Mouse (Mus musculus) brown adipose tissue, adult 24 weeks (tissue): ENCODE measurements around the gene Prodh2. TPM values are rescaled to one million over a fixed set of nuclear protein-coding genes. Genes with fewer than 3 reads are reported as not detected.
A peak's percentile ranks its signal among the peaks of the same experiment; 100 is the strongest.

Source experiments
- H3K27ac ChIP-seq: fragments of 200-500 bp; replicated peaks from 2 replicates; pipeline ENCODE4 v1.5.1; 2012; ENCODE audit warnings: low read depth, mild to moderate bottlenecking, low read length
- H3K4me1 ChIP-seq: fragments of 200-500 bp; 2 replicates; pipeline ENCODE4 v1.6.1; 2012; ENCODE audit warnings: low read length, mixed read lengths; ENCODE audit not compliant: control insufficient read depth, insufficient read depth, insufficient read length
- H3K4me3 ChIP-seq: fragments of 200-500 bp; 2 replicates; pipeline ENCODE4 v1.5.1; 2012; ENCODE audit warnings: low read depth, mild to moderate bottlenecking, low read length, moderate library complexity; ENCODE audit not compliant: insufficient read depth
- polyA plus RNA-seq: library from polyadenylated mRNA; stranded (reverse); fragments of >200 nt; gene quantifications from 2 replicates; pipeline ENCODE4 v1.2.4, GENCODE M21; 2012; ENCODE audit not compliant: missing spikeins, insufficient read depth, insufficient read length

Prodh2 gene
- polyA plus RNA-seq, 1 experiment: not detected

- Histone ChIP-seq H3K4me1 (peaks cover 3% of the 10 kb centered on the region), H3K27ac (peak within 1 kb of the TSS; percentile 87), H3K4me3 (peak within 1 kb of the TSS; percentile 72)
Observed at GRCm38 (mm10) chr7:30552102-30553020, 58.9 kb downstream of the Prodh2 start, which contains the start of the genes Hspb6 and Proser3. Gene Hspb6 (plus strand): TSS chr7:30552178. Gene Proser3 (minus strand): TSS chr7:30552299.

- Histone ChIP-seq H3K4me1 (peaks cover 3% of the 10 kb centered on the region), H3K27ac (peak overlapping the region; percentile 87), H3K4me3 (peak overlapping the region; percentile 63)
Observed at GRCm38 (mm10) chr7:30553021-30553589, 59.7 kb downstream of the Prodh2 start.

GRCm38 (mm10) chr7:30553810-30554584, 60.6 kb downstream of the Prodh2 start:
- peak overlapping the region; percentile 63 for H3K4me3 ChIP-seq
- H3K27ac ChIP-seq: peak overlapping the region; percentile 26; the same call in 1 of the 2 replicates
- H3K4me1 ChIP-seq: peaks cover 7% of the 10 kb centered on the region

GRCm38 (mm10) chr7:30556894-30557536, 63.6 kb downstream of the Prodh2 start:
- no peak overlapping the region for H3K27ac ChIP-seq
- H3K4me1 ChIP-seq: peaks cover 7% of the 10 kb centered on the region
- H3K4me3 ChIP-seq: no peak overlapping the region

GRCm38 (mm10) chr7:30557901-30558514, 64.6 kb downstream of the Prodh2 start:
- peaks cover 7% of the 10 kb centered on the region for H3K4me1 ChIP-seq
- H3K27ac ChIP-seq: peak overlapping the region; percentile 43
- peak overlapping the region; percentile 66 for H3K4me3 ChIP-seq

GRCm38 (mm10) chr7:30558656-30559442, 65.4 kb downstream of the Prodh2 start:
- Histone ChIP-seq H3K4me3 (peak overlapping the region; percentile 66), H3K4me1 (peaks cover 5% of the 10 kb centered on the region; the same call in 1 of the 2 replicates), H3K27ac (peak overlapping the region; percentile 43)

- Histone ChIP-seq H3K4me3 (peak within 1 kb of the TSS; percentile 66), H3K27ac (peak within 1 kb of the TSS; percentile 43), H3K4me1 (0 out of 2 replicates have a peak, but pooled peaks cover 7% of the 10 kb centered on the region)
Observed at GRCm38 (mm10) chr7:30559443-30559954, 66.1 kb downstream of the Prodh2 start, which contains the start of gene Lin37. Gene Lin37 (minus strand): TSS chr7:30559838.

GRCm38 (mm10) chr7:30560296-30560695, 66.9 kb downstream of the Prodh2 start:
- Histone ChIP-seq H3K4me3 (no peak overlapping the region), H3K4me1 (0 out of 2 replicates have a peak, but pooled peaks cover 7% of the 10 kb centered on the region), H3K27ac (no peak overlapping the region)

GRCm38 (mm10) chr7:30562526-30563116, 69.2 kb downstream of the Prodh2 start:
- H3K4me3 ChIP-seq: peak overlapping the region; percentile 63
- 0 out of 2 replicates have a peak, but pooled peaks cover 7% of the 10 kb centered on the region for H3K4me1 ChIP-seq
- peak overlapping the region; percentile 60 for H3K27ac ChIP-seq

Other genes starting within 250 kb of the Prodh2 start
- gene Thap8, start 213.5 kb upstream of the Prodh2 start, polyA plus RNA-seq: 0.83 TPM in 1 of 2 replicates, not detected in the other
- 3.2 and 4.6 TPM in 2 replicates for gene Wdr62, start 213.2 kb upstream of the Prodh2 start, polyA plus RNA-seq
- gene Clip3, start 201.9 kb upstream of the Prodh2 start, polyA plus RNA-seq: 4.5 and 7.3 TPM in 2 replicates
- gene Alkbh6, start 184.9 kb upstream of the Prodh2 start, polyA plus RNA-seq: 34.7 and 38.6 TPM in 2 replicates
- not detected in 2 replicates for gene Syne4, start 178.8 kb upstream of the Prodh2 start, polyA plus RNA-seq
- gene E130208F15Rik, start 171.9 kb upstream of the Prodh2 start, polyA plus RNA-seq: 1.6 and 2.0 TPM in 2 replicates
- 18.1 and 22.7 TPM in 2 replicates for gene Sdhaf1, start 169.7 kb upstream of the Prodh2 start, polyA plus RNA-seq
- 0.67 and 2.4 TPM in 2 replicates for gene Lrfn3, start 130.8 kb upstream of the Prodh2 start, polyA plus RNA-seq
- 34.6 and 43.0 TPM in 2 replicates for gene Tyrobp, start 79.9 kb upstream of the Prodh2 start, polyA plus RNA-seq
- 2.5 and 2.8 TPM in 2 replicates for gene Hcst, start 73.8 kb upstream of the Prodh2 start, polyA plus RNA-seq
- gene Nfkbid, start 71.9 kb upstream of the Prodh2 start, polyA plus RNA-seq: 0.67 and 1.6 TPM in 2 replicates
- gene Aplp1, start 48.1 kb upstream of the Prodh2 start, polyA plus RNA-seq: 0.44 and 0.92 TPM in 2 replicates
- not detected in 2 replicates for gene Kirrel2, start 35.9 kb upstream of the Prodh2 start, polyA plus RNA-seq
- not detected in 2 replicates for gene Nphs1, start 35.3 kb upstream of the Prodh2 start, polyA plus RNA-seq
- 0.40 TPM in 1 of 2 replicates, not detected in the other for gene Arhgap33, start 41.4 kb downstream of the Prodh2 start, polyA plus RNA-seq
- gene Hspb6, start 58.6 kb downstream of the Prodh2 start, polyA plus RNA-seq: 49.1 and 64.2 TPM in 2 replicates
- 0.95 and 4.2 TPM in 2 replicates for gene Proser3, start 58.7 kb downstream of the Prodh2 start, polyA plus RNA-seq
- gene Lin37, start 66.2 kb downstream of the Prodh2 start, polyA plus RNA-seq: 19.5 and 23.1 TPM in 2 replicates
- 59.1 and 65.5 TPM in 2 replicates for gene U2af1l4, start 69.7 kb downstream of the Prodh2 start, polyA plus RNA-seq
- gene Gm49396, start 69.7 kb downstream of the Prodh2 start, polyA plus RNA-seq: 0.91 and 5.5 TPM in 2 replicates
- gene Psenen, start 70.0 kb downstream of the Prodh2 start, polyA plus RNA-seq: 177 and 187 TPM in 2 replicates
- not detected in 2 replicates for gene Igflr1, start 71.8 kb downstream of the Prodh2 start, polyA plus RNA-seq
- gene Kmt2b, start 95.1 kb downstream of the Prodh2 start, polyA plus RNA-seq: 7.1 and 16.1 TPM in 2 replicates
- not detected in 2 replicates for gene Zbtb32, start 105.3 kb downstream of the Prodh2 start, polyA plus RNA-seq
- gene Upk1a, start 119.2 kb downstream of the Prodh2 start, polyA plus RNA-seq: not detected in 2 replicates
- gene Cox6b1, start 132.5 kb downstream of the Prodh2 start, polyA plus RNA-seq: 5,485 and 5,752 TPM in 2 replicates
- not detected in 2 replicates for gene Etv2, start 142.2 kb downstream of the Prodh2 start, polyA plus RNA-seq
- gene Rbm42, start 156.7 kb downstream of the Prodh2 start, polyA plus RNA-seq: 24.5 and 39.6 TPM in 2 replicates
- 2.3 and 2.9 TPM in 2 replicates for gene Haus5, start 171.4 kb downstream of the Prodh2 start, polyA plus RNA-seq
- gene Pmis2, start 178.0 kb downstream of the Prodh2 start, polyA plus RNA-seq: not detected in 2 replicates
- gene 2200002J24Rik, start 205.3 kb downstream of the Prodh2 start, polyA plus RNA-seq: not detected in 2 replicates
- gene Atp4a, start 218.6 kb downstream of the Prodh2 start, polyA plus RNA-seq: not detected in 2 replicates
- 209 and 275 TPM in 2 replicates for gene Tmem147, start 235.9 kb downstream of the Prodh2 start, polyA plus RNA-seq